Mouse (Mus musculus): ENCODE measurements around the gene Olfr1008.
"Not testable (repeated sequence)": the region's sequence is repeated elsewhere in the genome, so short reads cannot be mapped to it uniquely, and the experiment has no call there.

The Olfr1008 gene

DNA sequence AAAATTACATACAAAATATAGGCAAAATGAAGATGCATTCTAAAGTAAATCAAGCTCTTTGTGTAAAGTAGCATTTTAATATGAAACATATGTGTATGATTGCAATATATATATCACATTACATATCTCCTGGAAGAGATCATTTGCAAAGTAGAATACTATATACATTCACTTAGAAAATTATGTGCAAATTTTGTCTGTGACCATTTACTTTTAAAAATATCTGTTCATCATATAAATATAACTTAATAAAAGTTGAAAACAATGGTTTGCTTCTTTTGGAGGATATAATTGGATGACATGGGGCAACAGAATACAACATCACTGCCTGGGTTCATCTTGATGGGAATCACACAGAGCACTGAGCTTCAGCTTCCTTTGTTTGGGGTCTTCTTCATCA, at the start of gene Olfr1008:
Olfr1008 (plus strand) TSS at position 301 of the 400 bp plus-strand sequence.
- no peak for DNase-seq (ENCODE audit: low spot score)

DNA sequence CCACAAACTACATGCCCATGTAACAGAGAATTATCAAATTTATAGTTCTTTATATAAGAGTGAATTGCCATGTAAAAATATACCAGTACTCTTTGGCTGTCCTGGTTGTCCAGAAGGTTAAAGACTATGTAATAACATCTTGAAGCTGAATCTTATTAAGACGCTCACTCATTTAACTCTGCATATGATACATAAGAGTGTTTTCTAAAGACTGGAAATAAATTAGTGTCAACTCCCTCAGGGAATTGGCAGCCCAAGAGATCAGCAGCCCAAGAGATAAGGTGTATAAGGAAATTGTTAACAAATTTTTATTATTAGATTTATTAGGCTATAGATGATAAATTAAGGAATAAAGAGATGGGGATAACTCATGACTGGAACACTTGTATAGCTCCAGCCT, 38.6 kb upstream of the Olfr1008 start, which contains the start of gene Olfr1002:
Olfr1002 (minus strand) TSS at position 101 of the 400 bp plus-strand sequence.
- DNase-seq (ENCODE audit: low spot score) = no peak

DNA sequence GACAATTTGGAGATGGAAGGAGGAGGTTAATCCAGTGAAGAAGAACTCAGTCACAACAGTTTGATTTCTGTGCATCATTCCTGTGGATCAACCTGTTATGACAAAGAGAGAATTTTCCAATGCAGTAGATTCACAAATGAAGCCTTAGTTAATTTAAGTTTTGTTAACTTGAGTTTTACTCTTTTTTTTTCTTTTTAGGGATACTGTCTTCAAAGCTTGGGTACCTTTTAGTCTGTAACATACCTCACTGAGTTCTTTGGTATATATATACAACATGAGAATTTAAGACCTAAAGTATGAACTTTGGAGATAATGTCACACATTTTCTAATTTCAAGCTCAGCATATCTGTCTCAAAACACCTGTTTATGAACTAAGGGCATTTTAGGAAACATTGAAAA, 24.9 kb upstream of the Olfr1008 start, which contains the start of gene Olfr154:
Olfr154 (minus strand) TSS at position 101 of the 400 bp plus-strand sequence.
- DNase-seq (ENCODE audit: low spot score) = not testable (repeated sequence)

DNA sequence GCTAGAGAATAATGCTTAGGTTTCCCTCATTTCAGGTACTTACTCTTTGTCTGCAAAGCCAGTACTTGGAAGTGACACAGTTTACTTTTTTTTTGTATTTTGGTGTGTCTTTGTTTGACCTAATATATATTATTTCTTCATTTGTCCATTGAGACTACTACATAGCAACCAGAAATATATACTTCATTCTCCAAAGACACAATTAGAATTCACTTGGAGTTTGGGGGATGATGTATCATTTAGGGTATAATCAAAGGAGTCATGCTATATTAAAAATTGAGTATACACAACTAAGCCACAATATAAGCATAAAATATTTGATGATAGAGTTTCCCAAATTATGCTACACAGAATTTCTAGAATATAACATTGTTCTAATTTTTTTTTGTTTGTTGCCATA, 10.6 kb upstream of the Olfr1008 start, which contains the start of gene Olfr1006:
Olfr1006 (minus strand) TSS at position 101 of the 400 bp plus-strand sequence.
- DNase-seq (ENCODE audit: low spot score) = no peak

GRCm38 (mm10) chr2:85710680-85711079, 21.4 kb downstream of the Olfr1008 start:
- DNase-seq (ENCODE audit: low spot score) = not testable (repeated sequence)

DNA sequence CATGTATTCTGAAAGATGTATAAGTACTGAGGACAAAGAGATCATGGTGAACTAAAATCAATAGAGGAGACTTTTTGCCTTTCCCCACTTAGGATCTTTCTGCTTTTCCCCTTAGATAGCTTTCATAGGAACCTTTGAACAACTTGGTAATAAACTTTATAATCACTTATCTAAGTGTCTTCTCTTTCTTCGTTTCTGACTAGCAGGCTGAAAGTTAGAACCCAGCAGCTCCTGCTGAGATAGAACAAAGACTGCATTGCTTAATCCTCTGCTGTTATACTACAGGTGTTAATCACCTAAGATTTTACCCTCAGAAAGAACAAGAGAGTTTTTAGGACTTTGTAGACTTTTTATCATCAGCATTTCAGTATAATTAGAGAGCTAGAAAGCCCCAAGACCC, 21.9 kb downstream of the Olfr1008 start:
- no peak for DNase-seq (ENCODE audit: low spot score)

DNA sequence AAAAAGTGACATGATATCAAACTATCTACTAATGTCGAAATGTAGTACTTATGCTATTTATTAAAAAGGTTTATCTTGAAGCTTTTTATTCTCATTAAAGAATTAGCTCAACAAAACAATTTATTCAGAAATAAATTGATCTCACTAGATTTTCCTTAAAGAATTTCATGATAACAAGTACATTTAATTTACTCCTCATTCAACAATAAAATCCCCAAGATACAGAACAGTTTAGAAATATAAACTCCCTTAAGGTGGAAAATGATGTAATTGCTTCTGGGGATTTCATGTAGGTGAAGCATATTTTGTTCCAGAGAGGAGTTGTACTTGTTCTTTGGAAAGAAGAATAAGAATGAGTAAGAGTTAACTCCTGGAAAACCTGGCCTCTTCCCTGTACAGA, 25.9 kb downstream of the Olfr1008 start, which contains the start of gene Olfr1009:
Olfr1009 (plus strand) TSS at position 301 of the 400 bp plus-strand sequence.
- no peak for DNase-seq (ENCODE audit: low spot score)

GRCm38 (mm10) chr2:85725793-85726192, 36.6 kb downstream of the Olfr1008 start:
- no peak for DNase-seq (ENCODE audit: low spot score)
